ENCODE assay signal across 8 mouse cellular contexts in the genomic region with DNA sequence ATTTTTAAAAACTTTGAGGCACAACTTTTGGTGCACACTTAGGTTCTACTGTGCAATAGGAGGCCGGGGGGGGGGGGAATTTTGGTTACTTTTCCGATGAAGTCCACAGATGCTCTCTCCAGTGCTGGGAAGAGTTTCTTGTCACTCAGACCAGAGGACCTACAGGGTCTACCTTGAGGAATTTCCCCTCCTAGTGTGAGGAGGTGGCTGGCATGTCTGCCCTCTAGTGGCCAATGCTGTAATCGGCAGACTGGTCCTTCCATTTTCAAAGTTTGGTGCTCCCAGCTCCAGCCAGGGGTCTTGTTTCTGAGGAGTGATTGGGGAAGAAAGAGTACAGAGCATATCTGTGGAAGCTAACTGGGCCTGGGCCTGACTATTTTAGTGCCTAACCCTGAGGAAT.
DNase-seq lines count a peak whose midpoint lies in the region; ATAC-seq and TF ChIP-seq lines count a peak whose summit lies in the region.

No protein-coding gene starts in this region.

- no peak overlapping the region for H3K9ac ChIP-seq in hindbrain, embryonic 12.5 days

- no peak overlapping the region for H3K4me3 ChIP-seq in heart, embryonic 10.5 days
- H3K4me3 ChIP-seq in cerebellum, adult 2 months (replicated peaks; ENCODE audit: insufficient read depth, low read depth, low read length): no peak overlapping the region
- no peak overlapping the region for H3K4me3 ChIP-seq in hindbrain, embryonic 12.5 days

- TF ChIP-seq CTCF in cerebellum, adult 2 months (IDR thresholded peaks at IDR 0.05; ENCODE audit: borderline replicate concordance, insufficient read depth, low read depth, low read length): peak; percentile 72

- WGBS in heart, embryonic 10.5 days: 10% methylated on average over 3 of the region's 3 CpGs
- 30% methylated on average over 3 of the region's 3 CpGs for WGBS in cerebellum, adult 2 months
- 17% methylated on average over 3 of the region's 3 CpGs for WGBS in hindbrain, embryonic 12.5 days

- TF ChIP-seq POLR2A in cerebellum, adult 2 months (IDR thresholded peaks at IDR 0.05; ENCODE audit: borderline replicate concordance, insufficient read depth, low read length): no peak

- no peaks in the 10 kb centered on the region for H3K36me3 ChIP-seq in heart, embryonic 10.5 days
- no peaks in the 10 kb centered on the region for H3K36me3 ChIP-seq in hindbrain, embryonic 12.5 days

- DNase-seq in heart, embryonic 10.5 days (ENCODE audit: low spot score): peak; percentile 79
- DNase-seq in heart, adult 9 months (ENCODE audit: low spot score in 2 of 2): no peak
- DNase-seq in spleen, postnatal 10 days (ENCODE audit: low spot score in 2 of 2): peak; percentile 4 to 38
- no peak for DNase-seq in spleen, postnatal 36 days (ENCODE audit: low spot score in 2 of 2)
- DNase-seq in cerebellum, adult 2 months: peak; percentile 21 to 54
- peak; percentile 31 for DNase-seq in thymus, postnatal 25 days

- H3K27ac ChIP-seq in heart, embryonic 10.5 days: no peak overlapping the region
- no peak overlapping the region for H3K27ac ChIP-seq in cerebellum, adult 2 months (ENCODE audit: insufficient read depth, low read length)
- H3K27ac ChIP-seq in hindbrain, embryonic 12.5 days: no peak overlapping the region

- H3K4me2 ChIP-seq in hindbrain, embryonic 12.5 days (replicated peaks): no peak overlapping the region

- H3K9me3 ChIP-seq in heart, embryonic 10.5 days: no peaks in the 10 kb centered on the region
- H3K9me3 ChIP-seq in hindbrain, embryonic 12.5 days (replicated peaks): no peaks in the 10 kb centered on the region

- no peaks in the 10 kb centered on the region for H3K27me3 ChIP-seq in heart, embryonic 10.5 days (ENCODE audit: insufficient read depth, poor library complexity, severe bottlenecking)
- no peaks in the 10 kb centered on the region for H3K27me3 ChIP-seq in cerebellum, adult 2 months (ENCODE audit: control insufficient read depth, insufficient read depth, low read length)
- H3K27me3 ChIP-seq in hindbrain, embryonic 12.5 days: no peaks in the 10 kb centered on the region

- no peaks in the 10 kb centered on the region for H3K4me1 ChIP-seq in heart, embryonic 10.5 days
- no peaks in the 10 kb centered on the region for H3K4me1 ChIP-seq in cerebellum, adult 2 months (ENCODE audit: control insufficient read depth, insufficient read depth, low read length)
- no peaks in the 10 kb centered on the region for H3K4me1 ChIP-seq in hindbrain, embryonic 12.5 days

- 0 out of 2 replicates have a peak, but pooled peaks have one; percentile 46 for ATAC-seq in hindbrain, embryonic 12.5 days (ENCODE audit: low FRiP score)
- ATAC-seq in megakaryocyte progenitor cell, adult 5-6 weeks (replicated peaks; ENCODE audit: poor library complexity): peak; percentile 81

Comparison
In these comparisons a context has a peak if more than half of its experiments do, and no peak if none do; other contexts are left out.
1. DNase-seq: peak in heart, embryonic 10.5 days (single experiment), spleen, postnatal 10 days (2 of 2), cerebellum, adult 2 months (2 of 2) and thymus, postnatal 25 days (single experiment); none in heart, adult 9 months (0 of 2) and spleen, postnatal 36 days (0 of 2).